Mouse (Mus musculus): ENCODE data around the gene Cradd. TPM values are rescaled to one million over a fixed set of nuclear protein-coding genes. Genes with fewer than 3 reads are reported as not detected.

The Cradd gene
- polyA plus RNA-seq, 2 experiments, result 3.2 to 3.6 TPM

GRCm38 (mm10) chr10:95149666-95150065 is 174.3 kb downstream of the Cradd start:
- DNase-seq (ENCODE audit: low read depth in 3 of 3, low spot score in 3 of 3), result no peak
- Histone ChIP-seq H3K36me3 (replicated peaks; ENCODE audit: control insufficient read depth, insufficient read depth, low read depth) (no peaks in the 10 kb centered on the region), H3K27ac (no peak overlapping the region), H3K4me2 (ENCODE audit: low read depth) (no peak overlapping the region), H3K9me3 (ENCODE audit: control insufficient read depth, low read length) (no peaks in the 10 kb centered on the region), H3K4me3 (ENCODE audit: insufficient read depth in 1 of 2, low read depth in 2 of 2, low read length in 2 of 2) (no peak overlapping the region), H3K27me3 (ENCODE audit: control insufficient read depth, insufficient read depth, low read length) (no peaks in the 10 kb centered on the region), H3K4me1 (replicated peaks; ENCODE audit: control insufficient read depth in 2 of 2, insufficient read depth in 2 of 2, low read length in 1 of 2) (peaks cover 0 to 10% of the 10 kb centered on the region in 2 experiments; a peak in 2 of 4 replicates), H3K9ac (replicated peaks) (no peak overlapping the region)
- no peak for ATAC-seq (ENCODE audit: insufficient read depth)
- WGBS (ENCODE audit: insufficient replicate concordance), result 33% methylated on average over 1 of the region's 1 CpGs
- TF ChIP-seq CTCF (IDR thresholded peaks at IDR 0.05; ENCODE audit: low read depth) (no peak), EP300 (IDR thresholded peaks at IDR 0.05; ENCODE audit: low read depth) (no peak)

GRCm38 (mm10) chr10:95148641-95149040 is 175.3 kb downstream of the Cradd start:
- H3K27me3 ChIP-seq (ENCODE audit: control insufficient read depth, insufficient read depth, low read length), result no peaks in the 10 kb centered on the region
- no peak overlapping the region for H3K9ac ChIP-seq (replicated peaks)
- DNase-seq (ENCODE audit: low read depth in 3 of 3, low spot score in 3 of 3), result no peak
- 50% methylated on average over 3 of the region's 3 CpGs for WGBS (ENCODE audit: insufficient replicate concordance)
- no peak overlapping the region for H3K27ac ChIP-seq
- ATAC-seq (ENCODE audit: insufficient read depth), result no peak
- no peaks in the 10 kb centered on the region for H3K36me3 ChIP-seq (replicated peaks; ENCODE audit: control insufficient read depth, insufficient read depth, low read depth)
- H3K4me1 ChIP-seq (replicated peaks; ENCODE audit: control insufficient read depth in 2 of 2, insufficient read depth in 2 of 2, low read length in 1 of 2), result peaks cover 0 to 12% of the 10 kb centered on the region in 2 experiments; a peak in 2 of 4 replicates
- H3K9me3 ChIP-seq (ENCODE audit: control insufficient read depth, low read length), result no peaks in the 10 kb centered on the region
- H3K4me3 ChIP-seq (ENCODE audit: insufficient read depth in 1 of 2, low read depth in 2 of 2, low read length in 2 of 2), result no peak overlapping the region
- H3K4me2 ChIP-seq (ENCODE audit: low read depth), result no peak overlapping the region
- TF ChIP-seq CTCF (IDR thresholded peaks at IDR 0.05; ENCODE audit: low read depth), result no peak
- TF ChIP-seq EP300 (IDR thresholded peaks at IDR 0.05; ENCODE audit: low read depth), result no peak

- WGBS (ENCODE audit: insufficient replicate concordance), result 63% methylated on average over 6 of the region's 6 CpGs
- Histone ChIP-seq H3K4me2 (ENCODE audit: low read depth) (no peak overlapping the region), H3K36me3 (replicated peaks; ENCODE audit: control insufficient read depth, insufficient read depth, low read depth) (no peaks in the 10 kb centered on the region), H3K4me1 (replicated peaks; ENCODE audit: control insufficient read depth in 2 of 2, insufficient read depth in 2 of 2, low read length in 1 of 2) (peaks cover 0 to 12% of the 10 kb centered on the region in 2 experiments; a peak in 2 of 4 replicates), H3K27me3 (ENCODE audit: control insufficient read depth, insufficient read depth, low read length) (no peaks in the 10 kb centered on the region), H3K4me3 (ENCODE audit: insufficient read depth in 1 of 2, low read depth in 2 of 2, low read length in 2 of 2) (no peak overlapping the region), H3K9me3 (ENCODE audit: control insufficient read depth, low read length) (no peaks in the 10 kb centered on the region), H3K27ac (no peak overlapping the region), H3K9ac (replicated peaks) (no peak overlapping the region)
- DNase-seq (ENCODE audit: low read depth in 3 of 3, low spot score in 3 of 3) (no peak), ATAC-seq (ENCODE audit: insufficient read depth) (no peak)
- no peak; the same call in 1 of the 2 replicates for TF ChIP-seq CTCF (IDR thresholded peaks at IDR 0.05; ENCODE audit: low read depth)
- TF ChIP-seq EP300 (IDR thresholded peaks at IDR 0.05; ENCODE audit: low read depth), result no peak
Measured at GRCm38 (mm10) chr10:95147136-95147901, 176.6 kb downstream of the Cradd start.

GRCm38 (mm10) chr10:95146491-95146890 is 177.4 kb downstream of the Cradd start:
- TF ChIP-seq CTCF (IDR thresholded peaks at IDR 0.05; ENCODE audit: low read depth) (no peak), EP300 (IDR thresholded peaks at IDR 0.05; ENCODE audit: low read depth) (no peak)
- H3K27ac ChIP-seq, result no peak overlapping the region
- peaks cover 0 to 11% of the 10 kb centered on the region in 2 experiments; a peak in 2 of 4 replicates for H3K4me1 ChIP-seq (replicated peaks; ENCODE audit: control insufficient read depth in 2 of 2, insufficient read depth in 2 of 2, low read length in 1 of 2)
- no peak for ATAC-seq (ENCODE audit: insufficient read depth)
- H3K4me3 ChIP-seq (ENCODE audit: insufficient read depth in 1 of 2, low read depth in 2 of 2, low read length in 2 of 2), result no peak overlapping the region
- no peak for DNase-seq (ENCODE audit: low read depth in 3 of 3, low spot score in 3 of 3)
- H3K4me2 ChIP-seq (ENCODE audit: low read depth), result no peak overlapping the region
- H3K9ac ChIP-seq (replicated peaks), result no peak overlapping the region
- H3K9me3 ChIP-seq (ENCODE audit: control insufficient read depth, low read length), result no peaks in the 10 kb centered on the region
- 36% methylated on average over 5 of the region's 5 CpGs for WGBS (ENCODE audit: insufficient replicate concordance)
- H3K27me3 ChIP-seq (ENCODE audit: control insufficient read depth, insufficient read depth, low read length), result no peaks in the 10 kb centered on the region
- no peaks in the 10 kb centered on the region for H3K36me3 ChIP-seq (replicated peaks; ENCODE audit: control insufficient read depth, insufficient read depth, low read depth)

- no peak for TF ChIP-seq CTCF (IDR thresholded peaks at IDR 0.05; ENCODE audit: low read depth)
- TF ChIP-seq EP300 (IDR thresholded peaks at IDR 0.05; ENCODE audit: low read depth), result no peak
- 39% methylated on average over 9 of the region's 9 CpGs for WGBS (ENCODE audit: insufficient replicate concordance)
- no peak overlapping the region for H3K27ac ChIP-seq
- H3K9me3 ChIP-seq (ENCODE audit: control insufficient read depth, low read length), result no peaks in the 10 kb centered on the region
- H3K36me3 ChIP-seq (replicated peaks; ENCODE audit: control insufficient read depth, insufficient read depth, low read depth), result no peaks in the 10 kb centered on the region
- H3K4me3 ChIP-seq (ENCODE audit: insufficient read depth in 1 of 2, low read depth in 2 of 2, low read length in 2 of 2), result no peak overlapping the region
- ATAC-seq (ENCODE audit: insufficient read depth) (no peak), DNase-seq (ENCODE audit: low read depth in 3 of 3, low spot score in 3 of 3) (no peak)
- no peak overlapping the region for H3K4me2 ChIP-seq (ENCODE audit: low read depth)
- H3K4me1 ChIP-seq (replicated peaks; ENCODE audit: control insufficient read depth in 2 of 2, insufficient read depth in 2 of 2, low read length in 1 of 2), result peaks cover 0 to 11% of the 10 kb centered on the region in 2 experiments; a peak in 2 of 4 replicates
- H3K9ac ChIP-seq (replicated peaks), result no peak overlapping the region
- H3K27me3 ChIP-seq (ENCODE audit: control insufficient read depth, insufficient read depth, low read length), result no peaks in the 10 kb centered on the region
Measured at GRCm38 (mm10) chr10:95145204-95145926, 178.6 kb downstream of the Cradd start.
